Mouse (Mus musculus): Measurements from ENCODE around the gene Gm49450. TPM values are rescaled to one million over a fixed set of nuclear protein-coding genes. Genes with fewer than 3 reads are reported as not detected.

Gene Gm49450
- not detected in 2 replicates for polyA plus RNA-seq (2016; fragmentation: Nextera tagmentation; extraction: Ambion mirVana)

DNA sequence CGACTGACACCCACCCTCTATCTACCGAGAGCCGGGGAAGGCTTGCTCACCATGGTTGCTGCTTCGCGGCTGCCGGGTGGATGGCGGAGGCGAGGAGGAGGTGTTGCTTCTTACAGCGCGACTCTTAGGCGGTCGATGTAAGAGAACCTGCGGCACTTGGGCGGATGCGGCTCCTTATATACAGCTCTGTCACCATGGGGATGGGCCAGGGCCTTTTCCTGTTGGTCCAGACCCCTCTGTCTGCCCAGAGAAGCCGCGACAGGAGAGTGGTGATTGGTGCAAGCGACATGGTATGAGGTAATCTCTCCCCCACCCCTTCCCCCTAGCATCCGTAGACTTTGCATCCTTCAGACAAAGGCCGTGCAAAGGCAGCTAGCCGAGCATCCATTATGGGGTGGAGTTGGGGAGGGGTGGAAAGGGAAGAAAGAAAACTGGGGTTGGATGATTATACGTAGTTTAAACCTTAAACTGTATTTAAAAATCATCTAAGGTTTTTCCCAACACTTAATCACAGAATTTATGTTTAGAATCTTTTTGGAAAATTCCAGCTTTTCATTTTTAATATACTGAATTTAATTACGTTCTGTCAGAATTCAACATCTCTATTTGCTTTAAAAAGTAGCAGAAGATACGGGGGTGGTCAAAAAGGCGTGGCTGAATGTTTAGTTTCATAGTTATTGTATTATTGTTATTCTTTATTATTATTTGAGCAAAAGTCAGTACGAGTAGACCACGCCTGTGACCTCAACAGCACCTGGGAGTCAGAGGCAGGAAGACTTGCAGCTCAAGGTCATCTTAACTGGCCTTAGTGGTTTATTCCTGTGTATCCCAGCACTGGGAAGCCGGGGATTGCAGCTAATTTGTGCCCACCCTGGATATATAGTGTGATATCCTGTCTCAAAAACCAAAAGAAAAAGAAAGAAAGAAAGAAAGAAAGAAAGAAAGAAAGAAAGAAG lies at the start of gene Gm49450, which contains the start of gene Tuba1a:
Gene Gm49450 (minus strand): TSS at position 151 of the 956 bp plus-strand sequence.
Gene Tuba1a (minus strand): TSS at position 303 of the 956 bp plus-strand sequence.
- H3K27me3 ChIP-seq: no peaks in the 10 kb centered on the region
- H3K27ac ChIP-seq: peak within 1 kb of the TSS; percentile 99
- H3K4me1 ChIP-seq (replicated peaks): peaks cover 20% of the 10 kb centered on the region
- H3K9ac ChIP-seq (replicated peaks): peak within 1 kb of the TSS; percentile 96
- peak; percentile 99 for ATAC-seq (ENCODE audit: insufficient number of reproducible peaks, insufficient read depth, low FRiP score, low TSS enrichment, low read depth)
- H3K4me2 ChIP-seq: peak within 1 kb of the TSS; percentile 81
- H3K36me3 ChIP-seq: peaks cover 16% of the 10 kb centered on the region
- WGBS: 6% methylated on average over 28 of the region's 28 CpGs
- no peaks in the 10 kb centered on the region for H3K9me3 ChIP-seq
- peak within 1 kb of the TSS; percentile 83 for H3K4me3 ChIP-seq (replicated peaks)

DNA sequence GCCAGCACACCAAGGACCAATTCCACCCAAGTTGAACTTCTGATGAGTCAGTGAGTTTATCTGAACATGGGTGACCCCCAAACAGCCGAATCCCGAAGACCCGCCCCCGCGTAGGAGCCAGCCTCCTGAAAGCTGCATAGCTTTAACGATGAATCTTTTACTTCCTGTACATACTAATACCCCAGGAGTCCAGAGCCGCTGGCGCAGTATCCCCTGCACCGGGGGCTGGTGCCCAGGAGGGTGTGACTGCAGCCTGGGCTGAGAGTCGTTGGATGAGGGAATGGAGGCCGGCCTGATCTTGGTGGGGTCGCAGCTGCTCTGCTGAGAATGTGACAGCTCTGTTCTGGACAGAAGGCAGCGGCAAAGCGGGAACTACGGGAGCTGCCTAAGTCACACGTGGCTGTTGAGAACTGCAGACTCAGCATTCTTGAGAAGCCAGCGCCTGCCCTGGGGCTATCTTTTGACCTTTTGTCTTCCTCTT lies 48.1 kb upstream of the Gm49450 start:
- 21% methylated on average over 17 of the region's 17 CpGs for WGBS
- Histone ChIP-seq H3K4me2 (peak overlapping the region; percentile 55), H3K9ac (replicated peaks) (no peak overlapping the region; the same call in 1 of the 2 replicates), H3K27ac (peak overlapping the region; percentile 62), H3K4me3 (replicated peaks) (peak overlapping the region; percentile 22), H3K4me1 (replicated peaks) (peaks cover 11% of the 10 kb centered on the region), H3K27me3 (peaks cover 6% of the 10 kb centered on the region), H3K9me3 (peaks cover 11% of the 10 kb centered on the region; the same call in 1 of the 2 replicates), H3K36me3 (no peaks in the 10 kb centered on the region)
- ATAC-seq (ENCODE audit: insufficient number of reproducible peaks, insufficient read depth, low FRiP score, low TSS enrichment, low read depth): peak; percentile 53

DNA sequence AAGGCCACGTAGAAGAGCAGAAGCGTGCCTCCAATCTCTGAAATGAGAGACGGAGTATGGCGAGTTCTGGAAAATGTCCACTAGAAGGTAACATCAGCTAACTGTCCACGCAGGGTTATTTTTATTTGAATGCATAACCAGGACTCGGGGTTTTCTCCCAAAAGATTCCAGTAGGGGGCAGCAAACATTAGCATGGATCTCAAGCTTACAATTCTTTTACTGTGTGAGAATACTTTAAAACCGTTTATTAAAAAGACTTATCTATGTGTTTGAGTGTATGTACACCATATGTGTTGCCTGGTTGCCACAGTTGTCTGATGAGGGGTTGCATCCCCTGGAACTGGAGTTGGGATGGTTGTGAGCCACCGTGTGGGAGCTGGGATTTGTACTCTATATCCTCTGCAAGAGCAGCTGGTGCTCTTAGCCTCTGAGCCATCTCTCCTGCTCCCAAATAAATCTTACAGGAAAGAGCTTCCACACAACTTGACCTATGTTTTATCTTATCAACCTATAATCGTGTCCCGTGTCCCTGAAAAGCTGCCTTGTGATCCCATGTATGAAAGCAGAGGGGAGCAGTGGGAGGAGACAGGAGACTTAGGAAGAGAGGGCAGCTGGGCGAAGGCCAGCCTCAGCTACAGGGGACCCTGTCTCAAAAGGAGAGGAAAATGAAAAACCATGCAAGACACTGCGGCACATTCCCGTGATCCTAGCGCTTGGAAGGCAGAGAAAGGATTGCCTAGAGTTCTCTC lies 47.4 kb upstream of the Gm49450 start:
- WGBS: 45% methylated on average over 14 of the region's 14 CpGs
- Histone ChIP-seq H3K4me1 (replicated peaks) (peaks cover 11% of the 10 kb centered on the region), H3K36me3 (no peaks in the 10 kb centered on the region), H3K27me3 (peaks cover 6% of the 10 kb centered on the region), H3K9me3 (peaks cover 11% of the 10 kb centered on the region; the same call in 1 of the 2 replicates), H3K27ac (peak overlapping the region; percentile 62), H3K4me2 (peak overlapping the region; percentile 55), H3K4me3 (replicated peaks) (peak overlapping the region; percentile 22; the same call in 1 of the 2 replicates), H3K9ac (replicated peaks) (no peak overlapping the region)
- no peak for ATAC-seq (ENCODE audit: insufficient number of reproducible peaks, insufficient read depth, low FRiP score, low TSS enrichment, low read depth)

- Histone ChIP-seq H3K4me3 (replicated peaks) (no peak overlapping the region), H3K9ac (replicated peaks) (no peak overlapping the region), H3K27ac (no peak overlapping the region), H3K4me1 (replicated peaks) (peaks cover 11% of the 10 kb centered on the region), H3K36me3 (no peaks in the 10 kb centered on the region), H3K27me3 (peaks cover 6% of the 10 kb centered on the region), H3K9me3 (peaks cover 2% of the 10 kb centered on the region; the same call in 1 of the 2 replicates), H3K4me2 (no peak overlapping the region)
- 59% methylated on average over 6 of the region's 6 CpGs for WGBS
- no peak for ATAC-seq (ENCODE audit: insufficient number of reproducible peaks, insufficient read depth, low FRiP score, low TSS enrichment, low read depth)
These were observed 45.4 kb upstream of the Gm49450 start for GRCm38 (mm10) chr15:98998775-98999157.

DNA sequence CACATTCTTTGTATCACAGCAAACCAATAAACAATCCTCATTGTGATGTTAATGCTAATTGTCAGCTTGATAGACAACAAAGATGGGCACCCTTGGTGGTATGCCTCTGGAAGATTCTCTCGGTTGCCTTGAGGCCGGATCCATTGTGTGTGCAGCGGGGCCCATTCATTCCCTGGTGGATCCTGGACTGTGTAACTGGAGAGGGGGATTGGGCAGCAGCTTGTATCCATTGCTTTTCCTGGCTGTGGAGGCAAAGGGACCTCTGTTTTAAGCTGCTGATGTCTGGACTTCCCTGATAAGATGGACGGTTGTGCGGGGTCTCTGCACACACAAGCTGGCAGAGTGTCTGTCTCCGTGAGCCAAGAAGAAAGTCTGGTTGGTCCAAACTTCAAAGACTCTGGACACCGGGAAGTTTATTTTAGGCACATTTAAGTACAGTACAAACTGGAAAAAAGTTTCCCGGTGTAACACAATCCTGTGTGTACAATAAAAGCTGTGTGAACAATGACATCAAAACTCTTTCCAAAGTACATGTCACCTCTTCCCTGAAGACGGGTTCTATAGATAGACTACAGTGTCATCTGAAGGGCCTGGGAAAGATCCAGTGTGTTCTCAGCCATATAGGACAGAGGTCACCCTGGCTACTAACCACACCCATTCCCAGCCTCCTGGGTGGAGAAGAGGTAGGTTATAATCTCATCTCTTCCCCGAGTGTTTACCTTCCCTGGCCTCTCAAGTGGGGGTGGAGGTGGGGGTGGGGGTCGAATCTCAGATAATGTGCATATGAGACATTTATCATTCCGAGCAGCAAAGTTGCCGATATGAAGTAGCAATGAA lies 44.8 kb upstream of the Gm49450 start:
- H3K27me3 ChIP-seq: peaks cover 6% of the 10 kb centered on the region
- H3K4me1 ChIP-seq (replicated peaks): peaks cover 14% of the 10 kb centered on the region
- no peak overlapping the region for H3K27ac ChIP-seq
- no peak overlapping the region for H3K4me2 ChIP-seq
- no peaks in the 10 kb centered on the region for H3K9me3 ChIP-seq
- no peaks in the 10 kb centered on the region for H3K36me3 ChIP-seq
- 0 out of 2 replicates have a peak overlapping the region, but pooled peaks have one; percentile 1 for H3K9ac ChIP-seq (replicated peaks)
- no peak overlapping the region for H3K4me3 ChIP-seq (replicated peaks)
- 76% methylated on average over 13 of the region's 13 CpGs for WGBS
- ATAC-seq (ENCODE audit: insufficient number of reproducible peaks, insufficient read depth, low FRiP score, low TSS enrichment, low read depth): no peak

DNA sequence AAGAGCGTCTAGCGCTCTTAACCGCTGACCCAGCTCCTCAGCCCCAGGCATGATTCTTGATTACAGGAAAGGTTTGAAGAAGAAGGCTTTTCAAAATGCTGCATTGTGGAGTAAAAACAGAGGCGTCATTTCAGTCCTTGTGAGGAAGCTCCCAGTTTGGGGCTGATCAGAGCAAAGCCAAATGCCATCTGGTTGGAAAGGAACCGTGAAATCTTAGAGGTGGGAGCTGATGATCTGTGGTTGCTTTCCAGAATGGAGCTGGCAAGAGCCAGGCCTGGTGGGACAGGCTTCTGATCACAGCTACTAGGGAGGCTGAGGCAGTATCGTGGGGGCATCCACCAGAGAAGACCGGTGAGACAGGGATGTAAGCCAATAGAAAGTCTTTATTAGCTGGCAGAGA lies 43.5 kb upstream of the Gm49450 start:
- WGBS: 80% methylated on average over 7 of the region's 7 CpGs
- Histone ChIP-seq H3K4me2 (no peak overlapping the region), H3K27ac (no peak overlapping the region), H3K4me3 (replicated peaks) (no peak overlapping the region), H3K9ac (replicated peaks) (no peak overlapping the region), H3K27me3 (no peaks in the 10 kb centered on the region), H3K36me3 (no peaks in the 10 kb centered on the region), H3K4me1 (replicated peaks) (peaks cover 24% of the 10 kb centered on the region), H3K9me3 (no peaks in the 10 kb centered on the region)
- ATAC-seq (ENCODE audit: insufficient number of reproducible peaks, insufficient read depth, low FRiP score, low TSS enrichment, low read depth): no peak

DNA sequence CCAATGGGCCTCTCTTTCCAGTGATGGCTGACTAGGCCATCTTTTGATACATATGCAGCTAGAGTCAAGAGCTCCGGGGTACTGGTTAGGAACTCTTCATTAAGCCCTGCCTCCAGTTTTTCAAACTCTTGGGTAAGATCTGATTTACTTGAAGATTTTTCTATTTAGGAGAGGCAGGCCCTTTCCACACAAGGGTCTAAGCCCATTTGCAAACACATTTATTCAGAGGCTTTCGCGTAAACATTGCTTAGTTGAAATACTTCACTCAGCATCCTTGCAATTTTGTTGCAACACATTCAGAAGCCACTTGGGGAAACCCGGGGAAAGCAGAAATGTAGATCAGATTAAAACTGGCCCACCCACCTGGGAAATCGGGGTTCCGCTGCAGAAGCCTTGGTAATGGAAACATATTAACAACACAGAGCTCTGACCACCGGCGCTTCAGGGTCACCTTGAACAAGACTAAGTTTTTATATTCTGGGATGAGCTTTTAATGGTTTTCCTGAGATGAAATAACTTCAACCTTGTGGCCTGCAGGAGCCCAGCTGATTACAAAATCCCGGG lies 41.7 kb upstream of the Gm49450 start:
- WGBS: 86% methylated on average over 9 of the region's 9 CpGs
- Histone ChIP-seq H3K9me3 (no peaks in the 10 kb centered on the region), H3K4me3 (replicated peaks) (no peak overlapping the region), H3K4me1 (replicated peaks) (peaks cover 30% of the 10 kb centered on the region), H3K36me3 (no peaks in the 10 kb centered on the region), H3K4me2 (no peak overlapping the region), H3K27ac (no peak overlapping the region), H3K9ac (replicated peaks) (no peak overlapping the region), H3K27me3 (no peaks in the 10 kb centered on the region)
- no peak for ATAC-seq (ENCODE audit: insufficient number of reproducible peaks, insufficient read depth, low FRiP score, low TSS enrichment, low read depth)

DNA sequence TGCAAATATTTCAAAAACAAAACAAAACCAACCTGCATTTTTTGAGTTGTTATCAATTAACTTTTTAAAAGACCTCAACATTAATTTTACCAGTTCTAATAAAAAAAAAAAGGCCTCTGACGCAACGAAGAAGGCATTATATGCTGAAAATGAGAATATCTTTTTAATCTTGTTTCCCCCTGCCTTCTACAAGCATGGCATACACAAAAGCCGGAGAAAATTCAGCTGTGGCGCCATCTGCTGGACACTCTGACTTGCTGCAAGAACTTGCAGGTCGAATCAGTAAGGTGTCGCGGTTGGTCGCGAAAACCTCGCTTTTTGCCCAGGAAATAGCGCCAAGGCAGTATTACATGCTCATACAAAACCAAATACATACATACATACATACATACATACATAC lies 40.5 kb upstream of the Gm49450 start:
- no peak for ATAC-seq (ENCODE audit: insufficient number of reproducible peaks, insufficient read depth, low FRiP score, low TSS enrichment, low read depth)
- Histone ChIP-seq H3K4me3 (replicated peaks) (no peak overlapping the region), H3K9ac (replicated peaks) (no peak overlapping the region), H3K27ac (no peak overlapping the region), H3K36me3 (no peaks in the 10 kb centered on the region), H3K9me3 (no peaks in the 10 kb centered on the region), H3K4me2 (peak overlapping the region; percentile 67; the same call in 1 of the 2 replicates), H3K4me1 (replicated peaks) (peaks cover 36% of the 10 kb centered on the region), H3K27me3 (no peaks in the 10 kb centered on the region)
- under 1% methylated on average over 11 of the region's 11 CpGs for WGBS

GRCm38 (mm10) chr15:98993093-98993793 lies 39.9 kb upstream of the Gm49450 start:
- Histone ChIP-seq H3K9ac (replicated peaks) (peak overlapping the region; percentile 58), H3K36me3 (no peaks in the 10 kb centered on the region), H3K4me2 (peak overlapping the region; percentile 67), H3K4me3 (replicated peaks) (peak overlapping the region; percentile 42), H3K27me3 (no peaks in the 10 kb centered on the region), H3K27ac (peak overlapping the region; percentile 90), H3K4me1 (replicated peaks) (peaks cover 42% of the 10 kb centered on the region), H3K9me3 (no peaks in the 10 kb centered on the region)
- WGBS: 6% methylated on average over 35 of the region's 35 CpGs
- ATAC-seq (ENCODE audit: insufficient number of reproducible peaks, insufficient read depth, low FRiP score, low TSS enrichment, low read depth): peak; percentile 81

Data from limb, embryonic 12.5 days (tissue).